ENCODE assay signal across 8 mouse cellular contexts in the genomic region with DNA sequence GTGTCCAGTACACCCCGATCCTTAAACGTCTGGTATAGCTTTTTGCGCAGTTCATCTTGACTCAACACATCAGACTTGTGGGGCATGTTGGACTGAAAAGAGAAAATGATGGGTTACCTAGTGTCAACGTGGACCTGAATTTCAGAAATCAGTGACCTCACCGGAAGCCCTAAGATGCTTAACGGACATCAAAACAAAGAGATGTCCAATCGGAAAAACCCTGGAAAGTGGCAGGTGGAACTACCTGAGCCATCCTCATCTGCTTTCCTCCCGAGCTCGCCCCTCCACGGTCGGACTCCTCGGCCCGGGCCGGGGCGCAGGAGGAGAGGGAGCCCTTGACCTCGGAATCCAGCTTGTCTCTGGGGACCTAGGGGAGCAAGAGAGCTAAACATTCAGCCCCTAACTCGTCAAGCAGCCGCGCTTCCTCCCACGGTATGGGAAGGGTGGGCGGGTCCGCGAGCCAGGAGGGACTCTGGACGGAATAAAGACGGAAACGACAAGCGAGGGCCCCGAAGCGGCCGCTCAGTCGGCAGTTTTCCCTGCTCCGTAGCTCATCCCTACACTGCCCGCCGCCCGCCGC. TPM values are rescaled to one million over a fixed set of nuclear protein-coding genes. Genes with fewer than 3 reads are reported as not detected.
A peak's percentile ranks its signal among the peaks of the same experiment; 100 is the strongest.
DNase-seq lines count a peak whose midpoint lies in the region; ATAC-seq and TF ChIP-seq lines count a peak whose summit lies in the region.

A gene (plus strand): TSS at position 539 of the 580 bp plus-strand sequence.

- H3K36me3 ChIP-seq in kidney, postnatal 0 days (ENCODE audit: insufficient read depth, low read length) = no peaks in the 10 kb centered on the region
- H3K36me3 ChIP-seq in embryonic facial prominence, embryonic 13.5 days = no peaks in the 10 kb centered on the region
- H3K36me3 ChIP-seq in heart, embryonic 12.5 days = 0 out of 2 replicates have a peak, but pooled peaks cover 2% of the 10 kb centered on the region
- no peaks in the 10 kb centered on the region for H3K36me3 ChIP-seq in midbrain, embryonic 15.5 days (replicated peaks)

- no peaks in the 10 kb centered on the region for H3K27me3 ChIP-seq in kidney, postnatal 0 days (ENCODE audit: insufficient read depth, low read length)
- peaks cover 67% of the 10 kb centered on the region for H3K27me3 ChIP-seq in embryonic facial prominence, embryonic 13.5 days
- H3K27me3 ChIP-seq in heart, embryonic 12.5 days (replicated peaks) = 0 out of 2 replicates have a peak, but pooled peaks cover 6% of the 10 kb centered on the region
- 0 out of 2 replicates have a peak, but pooled peaks cover 7% of the 10 kb centered on the region for H3K27me3 ChIP-seq in midbrain, embryonic 15.5 days (replicated peaks)

- no peaks in the 10 kb centered on the region for H3K4me1 ChIP-seq in kidney, postnatal 0 days (replicated peaks; ENCODE audit: insufficient read depth, low read length)
- H3K4me1 ChIP-seq in embryonic facial prominence, embryonic 13.5 days = 0 out of 2 replicates have a peak, but pooled peaks cover 8% of the 10 kb centered on the region
- H3K4me1 ChIP-seq in heart, embryonic 12.5 days (replicated peaks) = 0 out of 2 replicates have a peak, but pooled peaks cover 3% of the 10 kb centered on the region
- H3K4me1 ChIP-seq in midbrain, embryonic 15.5 days = peaks cover 8% of the 10 kb centered on the region

- H3K9ac ChIP-seq in kidney, postnatal 0 days (ENCODE audit: low read depth, low read length) = peak within 1 kb of the TSS; percentile 76
- peak within 1 kb of the TSS; percentile 80 for H3K9ac ChIP-seq in embryonic facial prominence, embryonic 13.5 days
- peak within 1 kb of the TSS; percentile 86 for H3K9ac ChIP-seq in heart, embryonic 12.5 days
- H3K9ac ChIP-seq in midbrain, embryonic 15.5 days = peak within 1 kb of the TSS; percentile 77

- H3K27ac ChIP-seq in kidney, postnatal 0 days = peak within 1 kb of the TSS; percentile 88
- peak within 1 kb of the TSS; percentile 72 for H3K27ac ChIP-seq in embryonic facial prominence, embryonic 13.5 days
- H3K27ac ChIP-seq in heart, embryonic 12.5 days (ENCODE audit: poor library complexity, severe bottlenecking) = peak within 1 kb of the TSS; percentile 38
- H3K27ac ChIP-seq in left cerebral cortex, adult 2 months = peak within 1 kb of the TSS; percentile 89
- H3K27ac ChIP-seq in midbrain, embryonic 15.5 days = peak within 1 kb of the TSS; percentile 90

- H3K4me3 ChIP-seq in kidney, postnatal 0 days (replicated peaks; ENCODE audit: low read depth, low read length) = peak within 1 kb of the TSS; percentile 59
- peak within 1 kb of the TSS; percentile 61 for H3K4me3 ChIP-seq in embryonic facial prominence, embryonic 13.5 days
- H3K4me3 ChIP-seq in heart, embryonic 12.5 days = peak within 1 kb of the TSS; percentile 72
- peak within 1 kb of the TSS; percentile 69 for H3K4me3 ChIP-seq in left cerebral cortex, adult 2 months
- peak within 1 kb of the TSS; percentile 66 for H3K4me3 ChIP-seq in midbrain, embryonic 15.5 days

- 19% methylated on average over 35 of the region's 36 CpGs for WGBS in kidney, postnatal 0 days
- 29% methylated on average over 30 of the region's 36 CpGs for WGBS in embryonic facial prominence, embryonic 13.5 days
- 12% methylated on average over 27 of the region's 36 CpGs for WGBS in heart, embryonic 12.5 days
- 27% methylated on average over 36 of the region's 36 CpGs for WGBS in midbrain, embryonic 15.5 days

- peak; percentile 71 for ATAC-seq in kidney, postnatal 0 days (replicated peaks; ENCODE audit: low FRiP score, low read depth)
- ATAC-seq in embryonic facial prominence, embryonic 13.5 days (ENCODE audit: insufficient number of reproducible peaks, insufficient read depth, low FRiP score, low TSS enrichment, low read depth) = peak; percentile 78
- peak; percentile 80 for ATAC-seq in heart, embryonic 12.5 days (ENCODE audit: insufficient number of reproducible peaks, low FRiP score)
- peak; percentile 88 for ATAC-seq in midbrain, embryonic 15.5 days (replicated peaks)

- TF ChIP-seq CTCF in kidney, postnatal 0 days (IDR thresholded peaks at IDR 0.05; ENCODE audit: low read depth) = no peak
- TF ChIP-seq CTCF in left cerebral cortex, adult 2 months (IDR thresholded peaks at IDR 0.05) = no peak

- H3K9me3 ChIP-seq in kidney, postnatal 0 days (replicated peaks; ENCODE audit: low read length) = no peaks in the 10 kb centered on the region
- no peaks in the 10 kb centered on the region for H3K9me3 ChIP-seq in embryonic facial prominence, embryonic 13.5 days
- H3K9me3 ChIP-seq in heart, embryonic 12.5 days (replicated peaks) = no peaks in the 10 kb centered on the region
- no peaks in the 10 kb centered on the region for H3K9me3 ChIP-seq in midbrain, embryonic 15.5 days

- peak within 1 kb of the TSS; percentile 62 for H3K4me2 ChIP-seq in kidney, postnatal 0 days (ENCODE audit: low read length)
- peak within 1 kb of the TSS; percentile 59 for H3K4me2 ChIP-seq in embryonic facial prominence, embryonic 13.5 days
- peak within 1 kb of the TSS; percentile 72 for H3K4me2 ChIP-seq in heart, embryonic 12.5 days
- peak within 1 kb of the TSS; percentile 54 for H3K4me2 ChIP-seq in midbrain, embryonic 15.5 days

- DNase-seq in kidney, postnatal 0 days (ENCODE audit: low spot score) = peak; percentile 29
- DNase-seq in kidney, adult 18-20 months = no peak
- DNase-seq in MEL-GATA-1-ER (ENCODE audit: extremely low read depth, low read depth) = peak; percentile 18
- DNase-seq in left cerebral cortex, adult 2 months (ENCODE audit: extremely low spot score in 1 of 2, low spot score in 2 of 2) = peak in 1 of 2 experiments; percentile 13
- no peak for DNase-seq in thymus, postnatal 36 days

- intact Hi-C loops in left cerebral cortex, adult 2 months (cut with DNase I) = loop anchor here (2.0 to 10.0 kb wide), 4 partner anchors 37 to 795 kb away; a partner anchor contains a TSS

RNA-seq across cellular contexts. Expression of the gene that starts here (rescaled TPM):
- 30.1 and 30.8 TPM in 2 replicates for polyA plus RNA-seq in kidney, postnatal 0 days (2015; fragmentation: Nextera tagmentation; extraction: Ambion mirVana)
- 20.3 and 25.9 TPM in 2 replicates for polyA plus RNA-seq in embryonic facial prominence, embryonic 13.5 days (2015; fragmentation: Nextera tagmentation; extraction: Ambion mirVana)
- polyA plus RNA-seq in heart, embryonic 12.5 days (2016; fragmentation: Nextera tagmentation; extraction: Ambion mirVana) = 34.1 and 37.6 TPM in 2 replicates
- total RNA-seq in left cerebral cortex, adult 2 months (2021) = 10 to 100 TPM; 46.9 to 52.9 TPM
- 79.1 and 80.6 TPM in 2 replicates for polyA plus RNA-seq in midbrain, embryonic 15.5 days (2015; fragmentation: Nextera tagmentation; extraction: Ambion mirVana)

Comparison
In these comparisons a context has a peak if more than half of its experiments do, and no peak if none do; other contexts are left out.
1. DNase-seq: peak in kidney, postnatal 0 days (single experiment) and MEL-GATA-1-ER (single experiment); none in kidney, adult 18-20 months (single experiment) and thymus, postnatal 36 days (0 of 2).
2. H3K27ac ChIP-seq: peak in every context shown above with its lines; median percentile 90 in midbrain, embryonic 15.5 days; 89 in left cerebral cortex, adult 2 months; 88 in kidney, postnatal 0 days; 72 in embryonic facial prominence, embryonic 13.5 days; 38 in heart, embryonic 12.5 days.
3. Peak in every context shown above with its lines, with median percentiles within 50 percentile points of each other: ATAC-seq, H3K4me2 ChIP-seq, H3K4me3 ChIP-seq and H3K9ac ChIP-seq.